Mouse (Mus musculus) hindbrain, postnatal 0 days (tissue): Measurements from ENCODE around the gene Doc2a. TPM values are rescaled to one million over a fixed set of nuclear protein-coding genes. Genes with fewer than 3 reads are reported as not detected.

Source experiments
- ATAC-seq: fragments of 200-750 bp; cut with Nextera tagmentation; 2 replicates; pipeline ENCODE4 v1.8.0; 2017; ENCODE audit warnings: mild to moderate bottlenecking, moderate TSS enrichment, moderate library complexity
- DNase-seq: peaks from one replicate; pipeline ENCODE4 v3.0.0-alpha.2; 2015; ENCODE audit warnings: low spot score
- H3K27ac ChIP-seq: fragments of 300-500 bp; sonication (generic); 2 replicates; pipeline ENCODE4 v1.5.1; 2014; ENCODE audit warnings: mild to moderate bottlenecking
- H3K27me3 ChIP-seq: fragments of 300-500 bp; sonication (generic); 2 replicates; pipeline ENCODE4 v1.6.1; 2014; ENCODE audit warnings: low read length, mixed read lengths; ENCODE audit not compliant: insufficient read depth
- H3K36me3 ChIP-seq: fragments of 300-500 bp; sonication (generic); 2 replicates; pipeline ENCODE4 v1.6.1; 2014; ENCODE audit warnings: low read length, mixed read lengths; ENCODE audit not compliant: insufficient read depth
- H3K4me1 ChIP-seq: fragments of 300-500 bp; sonication (generic); 2 replicates; pipeline ENCODE4 v1.6.1; 2014; ENCODE audit warnings: antibody characterized with exemption, low read length, mixed read lengths; ENCODE audit not compliant: insufficient read depth
- H3K4me2 ChIP-seq: fragments of 300-500 bp; sonication (generic); 2 replicates; pipeline ENCODE4 v1.6.1; 2014; ENCODE audit warnings: low read depth, mild to moderate bottlenecking, low read length, moderate library complexity, mixed read lengths
- H3K4me3 ChIP-seq: fragments of 300-500 bp; sonication (generic); 2 replicates; pipeline ENCODE4 v1.5.1; 2014; ENCODE audit warnings: low read length
- H3K9ac ChIP-seq: fragments of 300-500 bp; sonication (generic); replicated peaks from 2 replicates; pipeline ENCODE4 v1.6.1; 2014; ENCODE audit warnings: mild to moderate bottlenecking, low read length, moderate library complexity, mixed read lengths
- H3K9me3 ChIP-seq: fragments of 300-500 bp; sonication (generic); 2 replicates; pipeline ENCODE4 v1.6.1; 2016; ENCODE audit warnings: low read length, mixed read lengths
- CTCF ChIP-seq: IDR thresholded peaks from 2 replicates; pipeline ENCODE4 v1.5.1; 2016; ENCODE audit warnings: antibody characterized with exemption, control low read depth, low read depth
- WGBS: fragments of 180-500 bp; shearing (Covaris S2); extraction: QIAGEN DNeasy Blood & Tissue Kit; methylation state at CpG from one replicate; pipeline ENCODE4 v1.1.7; 2014; 5-methylcytosine and 5-hydroxymethylcytosine counted together
- polyA plus RNA-seq: library from polyadenylated mRNA; unstranded; fragments of >200 nt; fragmentation: Nextera tagmentation; extraction: Ambion mirVana; gene quantifications from 2 replicates; pipeline ENCODE4 v1.2.1, GENCODE M21; 2015
- total RNA-seq: library from RNA; depleted of rRNA; stranded (reverse); fragments of >200 nt; gene quantifications from 2 replicates; pipeline ENCODE4 v1.2.3, GENCODE M21; 2014

Doc2a gene
- total and polyA plus RNA-seq, 2 experiments from 2014 or later = 37.6 to 57.3 TPM

DNA sequence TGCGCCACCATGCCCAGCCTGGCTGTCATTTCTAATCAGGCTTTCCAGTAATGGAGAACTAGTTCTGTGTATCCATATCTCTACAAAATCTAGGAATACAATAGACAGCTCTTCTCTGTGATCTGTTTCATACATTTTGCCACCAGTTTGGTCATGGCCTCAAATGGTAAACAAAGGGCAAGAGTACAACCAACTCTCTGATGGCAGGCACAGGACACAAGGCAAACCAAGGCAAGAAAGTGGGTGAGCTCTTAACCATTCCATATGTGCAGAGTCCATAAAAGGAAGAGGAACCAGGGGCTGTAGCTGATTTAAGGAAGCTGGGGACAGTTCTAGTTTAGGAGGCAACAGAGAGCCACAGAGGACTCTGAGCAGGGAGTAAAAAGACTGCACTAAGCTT lies 30.0 kb downstream of the Doc2a start:
- ATAC-seq (no peak), DNase-seq (no peak)
- Histone ChIP-seq H3K27me3 (no peaks in the 10 kb centered on the region), H3K27ac (no peak overlapping the region), H3K36me3 (peaks cover 72% of the 10 kb centered on the region), H3K4me2 (no peak overlapping the region), H3K4me1 (peaks cover 14% of the 10 kb centered on the region; the same call in 1 of the 2 replicates), H3K4me3 (no peak overlapping the region), H3K9me3 (no peaks in the 10 kb centered on the region), H3K9ac (no peak overlapping the region)
- TF ChIP-seq CTCF = no peak
- 97% methylated on average over 1 of the region's 1 CpGs for WGBS

GRCm38 (mm10) chr7:126881040-126881439 lies 33.8 kb downstream of the Doc2a start:
- Histone ChIP-seq H3K36me3 (peaks cover 34% of the 10 kb centered on the region), H3K4me1 (peaks cover 21% of the 10 kb centered on the region), H3K4me2 (peak overlapping the region; percentile 84), H3K27me3 (no peaks in the 10 kb centered on the region), H3K4me3 (no peak overlapping the region), H3K9ac (0 out of 2 replicates have a peak overlapping the region, but pooled peaks have one; percentile 0), H3K9me3 (no peaks in the 10 kb centered on the region), H3K27ac (peak overlapping the region; percentile 16; the same call in 1 of the 2 replicates)
- no peak for DNase-seq
- WGBS = 73% methylated on average over 6 of the region's 6 CpGs
- TF ChIP-seq CTCF = no peak
- ATAC-seq = no peak

DNA sequence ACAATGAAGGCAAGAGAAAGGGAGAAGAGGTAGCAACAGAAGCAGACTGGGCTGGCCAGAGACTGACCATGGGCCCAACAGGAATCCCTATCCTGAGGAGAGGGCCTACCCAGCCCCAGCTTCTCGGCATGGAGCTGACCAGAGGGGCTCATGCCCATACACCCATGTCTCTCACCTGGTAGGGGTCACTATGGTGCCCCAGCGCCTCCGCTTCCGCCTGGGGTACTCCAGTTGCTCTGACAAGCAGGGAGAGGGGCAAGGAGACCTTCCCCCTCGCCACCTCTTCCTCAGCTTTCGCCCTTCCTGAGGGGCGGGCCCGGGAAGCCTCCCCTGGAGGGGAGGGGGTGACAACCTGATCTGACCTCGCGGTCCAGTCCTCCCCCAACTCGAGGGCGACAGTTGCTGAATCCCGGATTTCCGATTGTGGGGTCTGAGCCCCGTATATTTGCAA lies 36.5 kb downstream of the Doc2a start:
- no peaks in the 10 kb centered on the region for H3K9me3 ChIP-seq
- peak overlapping the region; percentile 98 for H3K27ac ChIP-seq
- H3K27me3 ChIP-seq = no peaks in the 10 kb centered on the region
- H3K36me3 ChIP-seq = peaks cover 11% of the 10 kb centered on the region; the same call in 1 of the 2 replicates
- no peak for DNase-seq
- TF ChIP-seq CTCF = no peak
- H3K4me2 ChIP-seq = peak overlapping the region; percentile 84
- peaks cover 21% of the 10 kb centered on the region for H3K4me1 ChIP-seq
- WGBS = under 1% methylated on average over 15 of the region's 15 CpGs
- peak overlapping the region; percentile 92 for H3K9ac ChIP-seq
- peak overlapping the region; percentile 74 for H3K4me3 ChIP-seq
- no peak for ATAC-seq

GRCm38 (mm10) chr7:126884286-126885164 lies 37.3 kb downstream of the Doc2a start, which contains the start of gene Taok2:
Gene Taok2, minus strand, starts transcription at chr7:126884703.
- H3K4me2 ChIP-seq = peak within 1 kb of the TSS; percentile 84
- WGBS = under 1% methylated on average over 56 of the region's 56 CpGs

DNA sequence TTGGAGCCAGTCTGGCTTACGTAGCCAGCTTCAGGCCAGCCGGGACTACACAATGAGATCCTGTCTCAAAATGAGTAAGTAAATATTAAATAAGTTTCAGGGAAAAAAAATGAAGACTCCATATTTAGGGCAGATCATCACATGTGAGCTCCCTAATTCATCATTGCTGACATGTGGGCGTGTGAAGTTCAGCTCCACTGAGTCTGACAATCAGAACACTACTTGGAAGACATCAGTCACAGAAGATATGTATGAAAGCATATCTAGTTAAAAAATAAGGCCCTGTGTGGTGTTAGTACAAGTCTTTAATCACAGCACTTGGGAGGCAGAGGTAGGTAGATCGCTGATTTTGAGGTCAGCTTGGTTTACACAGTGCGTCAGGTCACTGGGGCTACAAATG lies 40.1 kb downstream of the Doc2a start:
- Histone ChIP-seq H3K9me3 (no peaks in the 10 kb centered on the region), H3K9ac (no peak overlapping the region), H3K27ac (no peak overlapping the region), H3K27me3 (no peaks in the 10 kb centered on the region), H3K4me3 (no peak overlapping the region), H3K4me1 (peaks cover 7% of the 10 kb centered on the region; the same call in 1 of the 2 replicates), H3K36me3 (peaks cover 6% of the 10 kb centered on the region; the same call in 1 of the 2 replicates), H3K4me2 (no peak overlapping the region)
- no peak for ATAC-seq
- TF ChIP-seq CTCF = no peak
- no peak for DNase-seq
- 91% methylated on average over 5 of the region's 5 CpGs for WGBS

More at GRCm38 (mm10) chr7:126884286-126885164, 37.3 kb downstream of the Doc2a start, which contains the start of gene Taok2:
- H3K4me1 ChIP-seq = peaks cover 21% of the 10 kb centered on the region
- peak; percentile 98 for DNase-seq
- peak; percentile 98 for ATAC-seq
- no peak; the same call in 1 of the 2 replicates for TF ChIP-seq CTCF
- no peaks in the 10 kb centered on the region for H3K9me3 ChIP-seq
- H3K27ac ChIP-seq = peak within 1 kb of the TSS; percentile 98
- H3K9ac ChIP-seq = peak within 1 kb of the TSS; percentile 92
- H3K27me3 ChIP-seq = no peaks in the 10 kb centered on the region
- H3K4me3 ChIP-seq = peak within 1 kb of the TSS; percentile 74
- peaks cover 7% of the 10 kb centered on the region; the same call in 1 of the 2 replicates for H3K36me3 ChIP-seq

DNA sequence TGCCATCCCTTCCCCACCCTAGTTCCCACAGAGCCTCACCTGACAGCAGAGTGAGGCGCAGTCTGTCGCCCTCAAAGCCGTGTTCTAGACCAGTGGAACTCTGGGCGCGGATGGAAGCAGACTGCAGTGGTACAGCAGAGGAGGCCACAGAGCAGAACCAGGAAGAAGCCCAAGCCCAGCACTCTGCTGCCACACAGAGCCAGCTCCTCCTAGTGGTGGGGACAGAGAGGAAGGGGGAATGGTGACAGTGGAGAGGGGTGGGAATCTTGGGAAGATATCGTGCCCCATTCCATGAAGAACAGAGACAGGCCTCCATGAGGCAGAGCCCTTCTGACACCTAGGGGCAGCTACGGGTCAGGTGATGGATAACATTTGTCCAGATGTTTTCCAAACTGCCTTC lies 41.6 kb downstream of the Doc2a start:
- no peak for DNase-seq
- no peaks in the 10 kb centered on the region for H3K9me3 ChIP-seq
- no peak overlapping the region for H3K4me2 ChIP-seq
- H3K27me3 ChIP-seq = no peaks in the 10 kb centered on the region
- no peak overlapping the region for H3K4me3 ChIP-seq
- peak; percentile 51 for TF ChIP-seq CTCF
- H3K27ac ChIP-seq = no peak overlapping the region
- no peaks in the 10 kb centered on the region for H3K4me1 ChIP-seq
- H3K9ac ChIP-seq = no peak overlapping the region
- peaks cover 6% of the 10 kb centered on the region; the same call in 1 of the 2 replicates for H3K36me3 ChIP-seq
- ATAC-seq = no peak
- WGBS = 54% methylated on average over 7 of the region's 7 CpGs
